Mouse (Mus musculus) midbrain, embryonic 16.5 days (tissue): ENCODE results near the gene Uqcrq. TPM values are rescaled to one million over a fixed set of nuclear protein-coding genes. Genes with fewer than 3 reads are reported as not detected.

Source experiments
- ATAC-seq: fragments of 200-750 bp; cut with Nextera tagmentation; 2 replicates; pipeline ENCODE4 v1.8.0; 2017; ENCODE audit warnings: moderate TSS enrichment
- H3K27ac ChIP-seq: fragments of 300-500 bp; sonication (generic); 2 replicates; pipeline ENCODE4 v1.5.1; 2014; ENCODE audit warnings: mild to moderate bottlenecking, low read length, mixed read lengths
- H3K27me3 ChIP-seq: fragments of 300-500 bp; sonication (generic); 2 replicates; pipeline ENCODE4 v1.6.1; 2014; ENCODE audit warnings: low read depth, low read length, mixed read lengths; ENCODE audit not compliant: control insufficient read depth, insufficient read depth
- H3K36me3 ChIP-seq: fragments of 300-500 bp; sonication (generic); 2 replicates; pipeline ENCODE4 v1.6.1; 2014; ENCODE audit warnings: mild to moderate bottlenecking, low read length, moderate library complexity, mixed read lengths; ENCODE audit not compliant: control insufficient read depth, insufficient read depth
- H3K4me1 ChIP-seq: fragments of 300-500 bp; sonication (generic); 2 replicates; pipeline ENCODE4 v1.6.1; 2014; ENCODE audit warnings: mild to moderate bottlenecking, low read length, mixed read lengths; ENCODE audit not compliant: control insufficient read depth, insufficient read depth
- H3K4me2 ChIP-seq: fragments of 300-500 bp; sonication (generic); 2 replicates; pipeline ENCODE4 v1.6.1; 2014; ENCODE audit warnings: mild to moderate bottlenecking, low read length, mixed read lengths
- H3K4me3 ChIP-seq: fragments of 300-500 bp; sonication (generic); 2 replicates; pipeline ENCODE4 v1.5.1; 2014; ENCODE audit warnings: low read depth, mild to moderate bottlenecking, low read length, moderate library complexity, mixed read lengths
- H3K9ac ChIP-seq: fragments of 300-500 bp; sonication (generic); 2 replicates; pipeline ENCODE4 v1.6.1; 2014; ENCODE audit warnings: low read depth, low read length, mixed read lengths
- H3K9me3 ChIP-seq: fragments of 300-500 bp; sonication (generic); replicated peaks from 2 replicates; pipeline ENCODE4 v1.6.1; 2014; ENCODE audit warnings: mild to moderate bottlenecking, low read length, mixed read lengths; ENCODE audit not compliant: control insufficient read depth, poor library complexity, severe bottlenecking
- WGBS: fragments of 180-500 bp; shearing (Covaris S2); extraction: QIAGEN DNeasy Blood & Tissue Kit; methylation state at CpG from one replicate; pipeline ENCODE4 v1.1.7; 2014; 5-methylcytosine and 5-hydroxymethylcytosine counted together
- polyA plus RNA-seq: library from polyadenylated mRNA; unstranded; fragments of >200 nt; fragmentation: Nextera tagmentation; extraction: Ambion mirVana; gene quantifications from 2 replicates; pipeline ENCODE4 v1.2.1, GENCODE M21; 2015

Uqcrq gene
- polyA plus RNA-seq, 1 experiment from 2014 or later = 673 TPM

- Histone ChIP-seq H3K4me1 (peaks cover 4% of the 10 kb centered on the region), H3K4me2 (no peak overlapping the region), H3K9me3 (no peaks in the 10 kb centered on the region), H3K27me3 (peaks cover 16% of the 10 kb centered on the region), H3K27ac (no peak overlapping the region), H3K36me3 (no peaks in the 10 kb centered on the region), H3K4me3 (no peak overlapping the region), H3K9ac (no peak overlapping the region)
- WGBS = 88% methylated on average over 5 of the region's 5 CpGs
- no peak for ATAC-seq
Measured at GRCm38 (mm10) chr11:53453031-53453430, 22.4 kb upstream of the Uqcrq start.

GRCm38 (mm10) chr11:53452396-53452795 is 21.8 kb upstream of the Uqcrq start:
- Histone ChIP-seq H3K4me2 (no peak overlapping the region), H3K27me3 (peaks cover 9% of the 10 kb centered on the region), H3K36me3 (no peaks in the 10 kb centered on the region), H3K9ac (no peak overlapping the region), H3K4me3 (no peak overlapping the region), H3K9me3 (no peaks in the 10 kb centered on the region), H3K27ac (no peak overlapping the region), H3K4me1 (peaks cover 4% of the 10 kb centered on the region)
- 96% methylated on average over 9 of the region's 9 CpGs for WGBS
- no peak for ATAC-seq

- no peak for ATAC-seq
- Histone ChIP-seq H3K4me3 (no peak overlapping the region), H3K4me2 (no peak overlapping the region), H3K27me3 (peaks cover 7% of the 10 kb centered on the region), H3K4me1 (no peaks in the 10 kb centered on the region), H3K9ac (no peak overlapping the region), H3K27ac (no peak overlapping the region), H3K36me3 (no peaks in the 10 kb centered on the region), H3K9me3 (no peaks in the 10 kb centered on the region)
- 82% methylated on average over 2 of the region's 2 CpGs for WGBS
Measured at GRCm38 (mm10) chr11:53451361-53451760, 20.7 kb upstream of the Uqcrq start.

- no peaks in the 10 kb centered on the region for H3K4me1 ChIP-seq
- H3K9me3 ChIP-seq = no peaks in the 10 kb centered on the region
- H3K4me2 ChIP-seq = no peak overlapping the region
- H3K9ac ChIP-seq = no peak overlapping the region
- no peak overlapping the region for H3K4me3 ChIP-seq
- H3K27ac ChIP-seq = no peak overlapping the region
- no peak for ATAC-seq
- no peaks in the 10 kb centered on the region for H3K36me3 ChIP-seq
- no peaks in the 10 kb centered on the region for H3K27me3 ChIP-seq
- 68% methylated on average over 15 of the region's 15 CpGs for WGBS
Measured at GRCm38 (mm10) chr11:53450070-53450705, 19.6 kb upstream of the Uqcrq start.

GRCm38 (mm10) chr11:53448529-53448928 is 17.9 kb upstream of the Uqcrq start:
- no peaks in the 10 kb centered on the region for H3K36me3 ChIP-seq
- no peak overlapping the region for H3K4me3 ChIP-seq
- H3K27me3 ChIP-seq = no peaks in the 10 kb centered on the region
- H3K27ac ChIP-seq = no peak overlapping the region
- H3K4me2 ChIP-seq = no peak overlapping the region
- 81% methylated on average over 1 of the region's 1 CpGs for WGBS
- ATAC-seq = no peak
- no peaks in the 10 kb centered on the region for H3K4me1 ChIP-seq
- H3K9me3 ChIP-seq = no peaks in the 10 kb centered on the region
- H3K9ac ChIP-seq = no peak overlapping the region

- Histone ChIP-seq H3K4me2 (no peak overlapping the region), H3K4me1 (no peaks in the 10 kb centered on the region), H3K9me3 (no peaks in the 10 kb centered on the region), H3K9ac (no peak overlapping the region), H3K36me3 (no peaks in the 10 kb centered on the region), H3K27ac (no peak overlapping the region), H3K4me3 (no peak overlapping the region), H3K27me3 (no peaks in the 10 kb centered on the region)
- no peak for ATAC-seq
- 91% methylated on average over 8 of the region's 8 CpGs for WGBS
Measured at GRCm38 (mm10) chr11:53447996-53448395, 17.4 kb upstream of the Uqcrq start.

- H3K4me2 ChIP-seq = no peak overlapping the region
- no peak overlapping the region for H3K27ac ChIP-seq
- WGBS = 88% methylated on average over 13 of the region's 13 CpGs
- H3K4me3 ChIP-seq = no peak overlapping the region
- no peak overlapping the region for H3K9ac ChIP-seq
- no peaks in the 10 kb centered on the region for H3K36me3 ChIP-seq
- ATAC-seq = no peak
- no peaks in the 10 kb centered on the region for H3K4me1 ChIP-seq
- H3K27me3 ChIP-seq = no peaks in the 10 kb centered on the region
- H3K9me3 ChIP-seq = no peaks in the 10 kb centered on the region
Measured at GRCm38 (mm10) chr11:53446183-53446582, 15.6 kb upstream of the Uqcrq start.

GRCm38 (mm10) chr11:53445562-53445961 is 14.9 kb upstream of the Uqcrq start:
- no peak overlapping the region for H3K4me3 ChIP-seq
- ATAC-seq = no peak
- WGBS = 54% methylated on average over 13 of the region's 13 CpGs

GRCm38 (mm10) chr11:53443861-53444260 is 13.2 kb upstream of the Uqcrq start:
- Histone ChIP-seq H3K27ac (no peak overlapping the region), H3K4me3 (no peak overlapping the region), H3K27me3 (no peaks in the 10 kb centered on the region), H3K9me3 (no peaks in the 10 kb centered on the region), H3K4me2 (no peak overlapping the region), H3K4me1 (no peaks in the 10 kb centered on the region), H3K36me3 (no peaks in the 10 kb centered on the region), H3K9ac (no peak overlapping the region)
- ATAC-seq = no peak
- 40% methylated on average over 6 of the region's 6 CpGs for WGBS

More at GRCm38 (mm10) chr11:53445562-53445961, 14.9 kb upstream of the Uqcrq start:
- Histone ChIP-seq H3K27me3 (no peaks in the 10 kb centered on the region), H3K27ac (no peak overlapping the region), H3K4me1 (no peaks in the 10 kb centered on the region), H3K36me3 (no peaks in the 10 kb centered on the region), H3K9ac (no peak overlapping the region), H3K9me3 (no peaks in the 10 kb centered on the region), H3K4me2 (no peak overlapping the region)
